Mouse (Mus musculus) liver, embryonic 14.5 days (tissue): ENCODE results near the gene Hspb9.

ENCODE experiments used
- CTCF ChIP-seq: IDR thresholded peaks from 2 replicates; pipeline ENCODE4 v1.5.1; 2016; ENCODE audit warnings: antibody characterized with exemption, low read depth, control low read depth
- EP300 ChIP-seq: IDR thresholded peaks from 2 replicates; pipeline ENCODE4 v1.6.1; 2016; ENCODE audit warnings: antibody characterized with exemption, low read depth

GRCm38 (mm10) chr11:100682526-100682925 is 31.1 kb upstream of the Hspb9 start:
- no peak for TF ChIP-seq CTCF
- no peak for TF ChIP-seq EP300
